Mouse (Mus musculus): ENCODE measurements around the gene Arid3a. TPM values are rescaled to one million over a fixed set of nuclear protein-coding genes. Genes with fewer than 3 reads are reported as not detected.
"Not testable (repeated sequence)": the region's sequence is repeated elsewhere in the genome, so short reads cannot be mapped to it uniquely, and the experiment has no call there.

The Arid3a gene
- total RNA-seq, 1 experiment: 16.3 TPM

DNA sequence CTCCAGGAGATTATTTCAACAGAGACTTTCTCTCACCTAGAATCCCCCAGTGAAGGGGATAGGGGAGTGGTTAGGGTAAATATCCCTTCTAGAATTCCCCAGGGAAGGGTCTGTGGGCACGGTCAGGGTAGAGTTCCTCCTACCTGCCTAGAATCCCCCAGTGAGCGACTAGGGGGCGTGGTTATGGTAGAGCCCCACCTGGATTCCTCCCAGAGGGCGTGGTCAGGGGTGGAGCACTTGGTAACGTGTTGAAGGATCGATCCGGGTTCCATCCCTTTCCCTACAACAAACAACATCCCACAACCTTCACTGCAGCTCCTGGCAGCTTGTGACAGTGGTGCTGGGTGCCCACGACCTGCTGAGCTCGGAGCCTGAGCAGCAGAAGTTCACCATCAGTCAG, 46.1 kb upstream of the Arid3a start:
- Histone ChIP-seq H3K4me3 (ENCODE audit: insufficient read depth in 1 of 2, low read depth in 1 of 2, low read length in 2 of 2, poor library complexity in 1 of 2, severe bottlenecking in 1 of 2) (no peak overlapping the region), H3K4me1 (ENCODE audit: control insufficient read depth in 2 of 2, insufficient read depth in 2 of 2, low read length in 2 of 2, poor library complexity in 1 of 2) (peaks cover 0 to 19% of the 10 kb centered on the region in 2 experiments; a peak in 1 of 4 replicates), H3K36me3 (ENCODE audit: control insufficient read depth, insufficient read depth, low read length, poor library complexity, severe bottlenecking) (no peaks in the 10 kb centered on the region), H3K27ac (ENCODE audit: insufficient read depth, low read depth, low read length, poor library complexity, severe bottlenecking) (no peak overlapping the region), H3K9ac (ENCODE audit: insufficient read depth, low read depth, low read length, poor library complexity, severe bottlenecking) (no peak overlapping the region), H3K9me3 (ENCODE audit: control insufficient read depth, insufficient read depth, low read depth, low read length) (no peaks in the 10 kb centered on the region)
- in situ Hi-C loops (cut with MboI; ENCODE audit: low sequenced_read_pairs in 2 of 2, unreplicated experiment in 2 of 2): no loop called here
- DNase-seq (ENCODE audit: low read depth, low spot score): no peak
- TF ChIP-seq CHD2 (IDR thresholded peaks at IDR 0.05; ENCODE audit: low read depth, low read length): no peak

DNA sequence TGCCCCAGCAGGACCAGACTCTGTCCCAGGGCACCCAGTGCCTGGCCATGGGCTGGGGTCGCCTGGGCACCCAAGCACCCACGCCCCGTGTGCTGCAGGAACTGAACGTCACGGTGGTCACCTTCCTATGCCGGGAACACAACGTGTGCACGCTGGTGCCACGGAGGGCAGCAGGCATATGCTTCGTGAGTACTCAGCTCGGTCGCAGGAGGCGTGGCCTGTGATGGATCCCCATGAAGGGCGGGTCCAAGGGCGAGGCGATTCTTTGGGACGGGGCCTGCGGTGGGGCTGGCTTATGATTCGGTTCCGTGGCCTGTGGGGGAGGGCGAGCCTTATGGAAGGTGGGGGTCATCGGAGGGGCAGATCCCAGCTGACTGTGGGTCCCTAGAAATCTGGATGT, 44.9 kb upstream of the Arid3a start:
- no peak for DNase-seq (ENCODE audit: low read depth, low spot score)
- H3K4me1 ChIP-seq (ENCODE audit: control insufficient read depth in 2 of 2, insufficient read depth in 2 of 2, low read length in 2 of 2, poor library complexity in 1 of 2): peaks cover 0 to 19% of the 10 kb centered on the region in 2 experiments; a peak in 1 of 4 replicates
- TF ChIP-seq CHD2 (IDR thresholded peaks at IDR 0.05; ENCODE audit: low read depth, low read length) (no peak), ZC3H11A (IDR thresholded peaks at IDR 0.05; ENCODE audit: borderline replicate concordance, low read depth, low read length) (no peak), HCFC1 (IDR thresholded peaks at IDR 0.05; ENCODE audit: borderline replicate concordance, insufficient read depth, low read length) (no peak), MAFK (IDR thresholded peaks at IDR 0.05; ENCODE audit: insufficient read depth, low read depth, low read length) (no peak), ZNF384 (IDR thresholded peaks at IDR 0.05; ENCODE audit: low read depth, low read length) (no peak)
- in situ Hi-C loops (cut with MboI; ENCODE audit: low sequenced_read_pairs in 2 of 2, unreplicated experiment in 2 of 2): no loop called here
- H3K36me3 ChIP-seq (ENCODE audit: control insufficient read depth, insufficient read depth, low read length, poor library complexity, severe bottlenecking): no peaks in the 10 kb centered on the region
- no peak overlapping the region for H3K27ac ChIP-seq (ENCODE audit: insufficient read depth, low read depth, low read length, poor library complexity, severe bottlenecking)
- no peaks in the 10 kb centered on the region for H3K9me3 ChIP-seq (ENCODE audit: control insufficient read depth, insufficient read depth, low read depth, low read length)
- 0 out of 2 replicates have a peak overlapping the region, but pooled peaks have one; percentile 28 for H3K9ac ChIP-seq (ENCODE audit: insufficient read depth, low read depth, low read length, poor library complexity, severe bottlenecking)
- H3K4me3 ChIP-seq (ENCODE audit: insufficient read depth in 1 of 2, low read depth in 1 of 2, low read length in 2 of 2, poor library complexity in 1 of 2, severe bottlenecking in 1 of 2): peak overlapping the region in 1 of 2 experiments; percentile 47; a peak in 1 of 4 replicates

DNA sequence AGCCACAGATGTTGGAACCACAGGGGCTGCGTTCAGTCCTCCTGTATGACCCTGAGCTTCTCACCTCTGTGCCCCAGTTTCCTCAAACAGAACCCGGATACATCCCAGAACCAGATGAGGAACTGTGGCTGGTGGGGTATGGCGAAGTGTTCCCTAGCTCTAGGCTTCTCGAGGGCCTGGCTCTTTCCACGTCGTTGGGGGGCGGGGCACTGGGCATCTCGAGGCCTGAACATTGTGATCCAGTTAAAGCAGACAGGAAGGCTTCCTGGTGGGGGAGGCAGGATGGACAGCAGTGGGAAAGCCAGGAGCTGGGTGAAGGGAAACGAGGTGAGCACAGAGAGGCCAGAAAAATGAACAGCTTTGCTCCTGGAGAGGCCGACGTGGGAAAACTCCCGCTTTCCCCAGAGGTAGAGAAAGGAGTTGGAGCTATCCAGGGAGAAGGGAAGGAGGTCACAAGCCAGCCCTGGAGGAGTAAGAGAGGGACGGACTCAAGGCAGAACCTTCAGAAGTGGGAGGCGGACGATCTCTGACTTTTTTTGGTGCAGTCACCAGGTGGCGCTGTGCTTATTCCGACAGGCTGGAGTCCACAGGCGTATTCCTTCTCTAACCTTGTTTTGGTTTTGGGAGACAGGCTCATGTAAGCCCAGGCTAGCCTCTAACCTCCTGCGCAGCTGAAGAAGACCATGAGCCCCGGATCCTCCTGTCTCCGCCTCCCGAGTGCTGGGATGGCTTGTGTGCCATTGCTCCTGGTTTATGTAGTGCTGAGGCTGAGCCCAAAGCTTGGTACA, 43.4 kb upstream of the Arid3a start:
- peak; percentile 89 for DNase-seq (ENCODE audit: low read depth, low spot score)
- no peak overlapping the region for H3K27ac ChIP-seq (ENCODE audit: insufficient read depth, low read depth, low read length, poor library complexity, severe bottlenecking)
- H3K36me3 ChIP-seq (ENCODE audit: control insufficient read depth, insufficient read depth, low read length, poor library complexity, severe bottlenecking): no peaks in the 10 kb centered on the region
- TF ChIP-seq HCFC1 (IDR thresholded peaks at IDR 0.05; ENCODE audit: borderline replicate concordance, insufficient read depth, low read length): 0 out of 2 replicates have a peak, but pooled peaks have one; percentile 40
- 0 out of 2 replicates have a peak, but pooled peaks have one; percentile 20 for TF ChIP-seq ZC3H11A (IDR thresholded peaks at IDR 0.05; ENCODE audit: borderline replicate concordance, low read depth, low read length)
- TF ChIP-seq ZNF384 (IDR thresholded peaks at IDR 0.05; ENCODE audit: low read depth, low read length): no peak
- H3K4me1 ChIP-seq (ENCODE audit: control insufficient read depth in 2 of 2, insufficient read depth in 2 of 2, low read length in 2 of 2, poor library complexity in 1 of 2): peaks cover 0 to 19% of the 10 kb centered on the region in 2 experiments; a peak in 1 of 4 replicates
- in situ Hi-C loops (cut with MboI; ENCODE audit: low sequenced_read_pairs in 2 of 2, unreplicated experiment in 2 of 2): no loop called here
- no peak overlapping the region for H3K9ac ChIP-seq (ENCODE audit: insufficient read depth, low read depth, low read length, poor library complexity, severe bottlenecking)
- no peaks in the 10 kb centered on the region for H3K9me3 ChIP-seq (ENCODE audit: control insufficient read depth, insufficient read depth, low read depth, low read length)
- no peak overlapping the region for H3K4me3 ChIP-seq (ENCODE audit: insufficient read depth in 1 of 2, low read depth in 1 of 2, low read length in 2 of 2, poor library complexity in 1 of 2, severe bottlenecking in 1 of 2)

GRCm38 (mm10) chr10:79884446-79884845, 42.4 kb upstream of the Arid3a start:
- in situ Hi-C loops (cut with MboI; ENCODE audit: low sequenced_read_pairs in 2 of 2, unreplicated experiment in 2 of 2): no loop called here
- no peak overlapping the region for H3K9ac ChIP-seq (ENCODE audit: insufficient read depth, low read depth, low read length, poor library complexity, severe bottlenecking)
- no peak overlapping the region for H3K4me3 ChIP-seq (ENCODE audit: insufficient read depth in 1 of 2, low read depth in 1 of 2, low read length in 2 of 2, poor library complexity in 1 of 2, severe bottlenecking in 1 of 2)
- H3K4me1 ChIP-seq (ENCODE audit: control insufficient read depth in 2 of 2, insufficient read depth in 2 of 2, low read length in 2 of 2, poor library complexity in 1 of 2): peaks cover 0 to 19% of the 10 kb centered on the region in 2 experiments; a peak in 1 of 4 replicates
- H3K9me3 ChIP-seq (ENCODE audit: control insufficient read depth, insufficient read depth, low read depth, low read length): no peaks in the 10 kb centered on the region
- H3K27ac ChIP-seq (ENCODE audit: insufficient read depth, low read depth, low read length, poor library complexity, severe bottlenecking): no peak overlapping the region
- TF ChIP-seq ZC3H11A (IDR thresholded peaks at IDR 0.05; ENCODE audit: borderline replicate concordance, low read depth, low read length) (no peak), ZNF384 (IDR thresholded peaks at IDR 0.05; ENCODE audit: low read depth, low read length) (no peak)
- no peak for DNase-seq (ENCODE audit: low read depth, low spot score)
- no peaks in the 10 kb centered on the region for H3K36me3 ChIP-seq (ENCODE audit: control insufficient read depth, insufficient read depth, low read length, poor library complexity, severe bottlenecking)

DNA sequence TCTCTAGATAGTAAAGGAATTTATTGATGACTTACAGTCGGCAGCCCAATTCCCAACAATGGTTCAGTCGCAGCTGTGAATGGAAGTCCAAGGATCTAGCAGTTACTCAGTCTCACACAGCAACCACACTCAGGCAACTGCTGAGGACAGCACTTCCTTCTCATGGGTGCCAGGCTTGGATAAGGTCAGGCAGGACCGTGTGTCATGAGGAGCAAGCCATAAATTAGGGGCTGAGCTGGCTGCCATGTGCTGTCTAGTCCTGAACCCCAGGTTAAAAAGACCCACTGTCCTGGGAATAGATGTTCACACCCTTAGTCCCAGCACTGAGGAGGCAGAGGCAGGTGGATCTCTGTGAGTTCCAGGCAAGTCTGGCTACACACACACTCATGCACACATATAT, 41.9 kb upstream of the Arid3a start:
- H3K36me3 ChIP-seq (ENCODE audit: control insufficient read depth, insufficient read depth, low read length, poor library complexity, severe bottlenecking); in situ Hi-C loops (cut with MboI; ENCODE audit: low sequenced_read_pairs in 2 of 2, unreplicated experiment in 2 of 2); H3K27ac ChIP-seq (ENCODE audit: insufficient read depth, low read depth, low read length, poor library complexity, severe bottlenecking); DNase-seq (ENCODE audit: low read depth, low spot score); H3K4me3 ChIP-seq (ENCODE audit: insufficient read depth in 1 of 2, low read depth in 1 of 2, low read length in 2 of 2, poor library complexity in 1 of 2, severe bottlenecking in 1 of 2); H3K9ac ChIP-seq (ENCODE audit: insufficient read depth, low read depth, low read length, poor library complexity, severe bottlenecking); H3K9me3 ChIP-seq (ENCODE audit: control insufficient read depth, insufficient read depth, low read depth, low read length): not testable (repeated sequence)
- H3K4me1 ChIP-seq (ENCODE audit: control insufficient read depth in 2 of 2, insufficient read depth in 2 of 2, low read length in 2 of 2, poor library complexity in 1 of 2): peaks cover 0 to 19% of the 10 kb centered on the region in 2 experiments; a peak in 1 of 4 replicates
